Mouse (Mus musculus): Measurements from ENCODE around the gene Cchcr1.

Cchcr1 gene

DNA sequence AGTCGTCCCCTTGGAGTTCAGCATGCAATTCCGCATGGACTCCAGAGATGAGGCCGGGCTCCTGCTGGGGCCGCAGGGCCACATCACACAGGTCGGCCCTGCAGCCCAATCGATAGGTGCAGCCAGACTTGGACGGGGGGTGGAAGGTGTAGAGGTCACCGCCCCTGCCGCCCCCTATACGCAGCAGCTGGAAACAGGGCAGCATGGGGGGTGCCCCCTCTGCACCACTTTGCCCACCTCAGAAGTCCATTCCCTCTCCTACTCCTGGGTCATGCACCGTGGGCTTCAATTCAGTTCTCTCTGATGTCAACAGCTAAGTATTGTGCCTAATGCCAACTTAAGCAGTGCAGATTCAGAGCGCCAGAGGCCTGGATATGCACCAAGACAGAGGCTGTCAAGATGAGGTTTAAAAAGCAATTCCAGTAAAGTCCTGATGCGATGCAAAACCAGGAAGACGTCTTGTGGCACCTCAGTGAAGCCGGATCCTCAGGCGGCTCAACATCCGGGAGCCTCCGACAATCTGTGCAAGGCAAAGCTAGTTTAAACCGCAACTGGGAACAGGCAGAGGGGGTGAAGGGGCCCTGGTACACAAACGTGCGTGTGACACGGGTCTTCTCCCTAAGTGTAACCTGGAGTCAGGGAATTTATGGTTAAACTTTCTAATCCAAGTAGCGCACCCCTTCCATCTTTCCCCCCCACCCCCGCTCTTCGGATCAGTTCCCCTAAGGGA lies 824 bp upstream of the Cchcr1 start:
- peak; percentile 59 for DNase-seq

DNA sequence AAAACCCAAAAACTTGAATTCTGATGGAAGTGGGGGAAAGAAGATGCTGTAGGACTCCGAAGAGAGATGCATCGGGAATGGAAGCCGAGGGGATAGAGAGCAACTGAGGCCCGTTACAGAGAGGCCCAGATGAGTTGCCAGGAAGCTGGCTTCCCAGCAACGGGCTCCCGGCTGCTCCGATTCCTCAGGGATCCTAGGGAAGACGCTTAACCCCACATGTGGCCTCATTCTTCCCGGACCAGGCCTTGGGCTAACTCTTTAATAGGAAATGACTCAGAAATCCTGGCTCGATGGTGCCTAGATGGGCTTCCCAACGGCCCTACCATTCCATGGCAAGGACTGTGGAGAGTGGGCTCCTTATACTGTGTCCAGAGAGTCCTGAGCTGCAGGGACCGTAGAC lies 626 bp downstream of the Cchcr1 start:
- no peak for DNase-seq

DNA sequence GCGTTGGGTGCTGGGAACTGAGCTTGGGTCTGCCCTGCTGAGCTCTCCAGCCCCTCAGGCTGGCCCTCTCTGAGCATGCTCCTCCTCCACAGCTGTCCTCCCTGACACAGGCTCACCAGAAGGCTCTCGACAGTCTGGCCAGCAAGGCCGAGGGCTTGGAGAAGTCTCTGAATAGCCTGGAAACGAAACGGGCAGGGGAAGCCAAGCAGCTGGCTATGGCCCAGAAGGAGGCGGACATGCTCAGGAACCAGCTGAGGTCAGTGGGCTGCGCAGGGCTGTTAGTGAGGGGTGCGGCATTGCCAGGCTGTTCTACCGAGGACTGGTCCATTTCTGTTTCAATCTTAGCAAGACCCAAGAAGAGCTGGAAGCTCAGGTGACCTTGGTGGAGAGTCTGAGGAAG lies 7.5 kb downstream of the Cchcr1 start:
- peak; percentile 49 for DNase-seq

DNA sequence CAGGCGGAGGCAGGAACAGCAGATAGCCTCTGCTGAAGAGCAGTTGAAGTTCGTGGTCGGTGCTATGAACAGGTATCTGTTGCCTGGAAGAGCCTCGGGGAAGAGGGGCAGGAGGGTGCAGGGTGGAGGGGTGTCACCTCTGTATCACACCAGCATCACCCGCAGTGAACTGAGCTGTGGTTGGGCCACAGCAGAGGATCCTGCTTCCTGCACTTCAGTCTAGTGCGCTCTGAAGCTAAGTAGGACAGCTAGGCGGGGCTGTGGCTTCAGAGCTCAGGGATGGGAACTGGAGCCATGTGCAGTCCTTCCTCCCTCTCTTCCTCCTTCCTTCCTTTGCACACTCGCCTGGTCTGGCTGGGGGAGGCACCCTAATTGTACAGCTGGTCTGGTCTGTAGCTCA lies 9.7 kb downstream of the Cchcr1 start:
- DNase-seq, result no peak

DNA sequence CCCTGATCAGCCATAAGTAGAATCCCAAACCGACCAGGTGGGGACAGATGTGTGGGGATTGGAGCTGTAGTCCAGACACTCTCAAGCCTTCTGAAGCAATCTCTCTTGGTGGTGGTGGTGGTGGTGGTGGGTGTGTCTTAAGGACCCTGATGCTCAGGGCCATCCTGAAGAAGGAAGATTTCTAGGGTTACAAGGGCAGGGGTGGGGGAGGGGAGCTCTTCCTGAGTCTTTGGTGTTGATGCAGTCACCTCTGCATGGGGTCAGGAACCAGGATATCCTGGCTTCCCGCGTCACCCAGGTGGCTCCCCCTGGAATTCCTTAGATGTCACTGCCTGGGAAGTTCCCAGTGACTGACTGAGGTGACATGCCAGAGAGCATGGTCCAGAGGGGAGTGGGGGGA lies 15.5 kb downstream of the Cchcr1 start:
- DNase-seq, result no peak

DNA sequence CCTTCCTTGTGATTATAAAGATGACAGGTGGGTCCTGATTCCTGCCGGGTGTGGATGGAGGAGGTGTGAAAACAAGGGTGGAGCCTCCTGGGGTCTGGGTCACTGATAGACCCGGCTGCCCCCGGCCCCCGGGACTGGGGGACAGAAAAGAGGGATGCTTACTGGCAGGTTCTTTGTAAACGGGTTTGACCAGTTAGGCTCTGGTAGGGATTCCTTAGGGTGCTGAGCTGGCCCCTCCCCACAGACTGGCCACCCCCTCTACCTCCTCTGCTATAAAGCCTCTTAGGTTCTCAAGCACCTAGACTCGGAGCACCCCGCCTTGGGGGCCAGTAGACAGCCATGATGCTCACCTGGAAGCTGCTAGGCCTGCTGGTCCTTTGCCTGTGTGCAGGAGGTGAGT lies 16.0 kb downstream of the Cchcr1 start, which contains the start of gene Psors1c2:
Gene Psors1c2 (plus strand): TSS at position 301 of the 400 bp plus-strand sequence.
- DNase-seq, result no peak

DNA sequence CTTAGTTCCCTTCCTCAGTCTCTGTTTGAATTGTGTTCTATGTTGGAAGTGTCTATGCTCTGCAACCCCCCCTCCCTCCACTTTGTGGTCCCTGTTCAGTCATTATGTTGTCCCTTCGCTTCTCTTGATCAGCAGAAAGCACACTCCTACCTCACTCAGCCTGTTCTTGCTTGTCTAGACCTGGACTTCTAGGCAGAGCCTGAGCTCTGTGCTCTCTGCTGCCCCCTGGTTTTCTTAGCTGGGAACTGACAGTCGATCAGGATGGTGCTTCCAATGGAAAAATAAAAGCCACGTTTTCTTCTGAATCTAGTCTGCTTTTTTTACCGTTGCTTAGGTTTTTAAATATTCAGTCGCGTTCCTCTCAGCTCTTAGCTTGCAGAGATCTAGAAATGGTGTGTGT lies 17.4 kb downstream of the Cchcr1 start:
- peak; percentile 82 for DNase-seq

DNA sequence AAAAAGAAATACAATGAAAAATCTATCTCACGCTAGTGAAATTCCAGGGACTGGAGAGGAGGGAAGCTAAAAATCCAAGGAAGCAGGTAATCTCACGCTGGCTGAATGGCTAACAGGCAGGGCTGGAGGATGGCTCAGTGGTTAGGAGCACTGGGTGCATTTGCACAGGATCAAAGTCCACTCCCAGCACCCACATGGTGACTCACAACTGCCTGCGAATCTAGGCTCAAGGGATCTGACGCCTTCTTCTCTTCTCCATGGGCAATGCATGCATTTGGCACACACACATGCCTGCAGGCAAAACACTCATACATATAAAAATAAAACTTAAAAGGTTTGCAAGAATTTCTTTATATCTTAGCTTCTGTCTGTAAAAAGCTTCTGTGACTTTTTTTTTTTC lies 20.5 kb downstream of the Cchcr1 start:
- no peak for DNase-seq

DNA sequence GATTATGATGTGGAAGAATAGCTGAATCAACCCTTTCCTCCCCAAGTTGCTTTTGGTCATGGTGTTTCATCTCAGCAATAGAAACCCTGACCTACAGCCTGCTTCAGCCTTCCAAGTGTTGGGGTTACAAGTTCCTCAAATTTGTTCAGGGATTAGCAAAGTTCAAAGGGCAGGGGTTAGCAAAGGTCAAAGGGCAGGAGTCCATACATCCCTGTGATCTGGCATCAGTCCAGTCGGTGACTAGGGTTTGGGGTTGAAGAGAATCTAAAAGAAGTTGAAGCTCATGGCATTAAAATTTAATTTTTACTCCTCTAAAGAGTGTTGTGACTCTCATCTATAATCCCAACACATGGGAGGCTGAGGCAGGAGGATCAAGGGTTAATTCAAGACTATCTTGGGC lies 21.6 kb downstream of the Cchcr1 start:
- no peak for DNase-seq

DNA sequence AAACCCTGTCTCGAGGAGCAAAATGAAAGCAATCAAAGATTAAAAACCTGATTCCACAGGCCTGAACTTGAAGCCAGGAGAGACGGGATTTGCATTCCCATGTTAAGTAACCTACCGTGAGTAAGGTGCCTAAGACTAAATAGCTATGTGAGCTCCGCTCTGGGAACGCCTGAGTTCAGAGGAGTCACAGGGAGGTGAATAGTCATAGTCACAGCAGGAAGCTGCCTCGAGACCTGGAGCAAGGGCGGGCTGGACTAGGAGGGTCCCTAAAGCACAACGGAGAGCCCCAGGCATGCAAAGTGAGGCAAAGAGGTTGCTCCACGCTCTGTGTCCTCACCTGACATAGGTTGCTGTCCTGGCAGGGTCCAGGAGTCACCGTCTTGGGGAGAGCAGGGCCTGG lies 22.6 kb downstream of the Cchcr1 start:
- DNase-seq, result no peak

DNA sequence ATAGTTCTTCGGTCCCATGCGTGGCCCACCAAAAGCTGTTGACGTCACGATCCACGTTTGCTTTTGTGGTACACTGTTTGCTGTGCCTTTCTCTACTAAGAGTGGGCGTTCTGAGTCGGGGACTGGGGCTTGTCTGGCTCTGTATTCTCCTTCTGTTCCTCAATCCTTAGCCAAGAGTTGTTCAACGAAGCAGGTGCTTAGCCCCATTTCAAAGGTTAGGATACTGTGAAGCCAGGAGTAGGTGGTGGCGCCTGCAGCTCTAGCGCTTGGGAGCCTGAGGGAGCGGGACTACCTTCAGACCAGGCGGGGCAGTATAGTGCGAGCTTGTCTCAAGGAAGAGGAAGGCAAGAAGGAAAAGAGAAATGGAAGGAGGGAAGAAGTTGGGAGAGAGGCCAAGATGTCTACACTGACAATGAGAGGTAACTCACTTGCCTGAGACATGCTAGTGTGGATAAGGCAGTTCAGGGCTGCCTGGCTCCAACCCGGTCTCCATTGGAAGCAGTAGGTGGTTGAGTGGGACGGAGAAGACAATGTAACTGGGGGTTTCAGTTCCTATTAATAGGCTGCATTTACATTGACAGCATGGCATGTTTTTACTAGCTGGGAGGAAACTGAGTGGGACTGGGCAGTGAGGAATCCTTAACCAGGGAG lies 26.0 kb downstream of the Cchcr1 start:
- DNase-seq, result no peak

DNA sequence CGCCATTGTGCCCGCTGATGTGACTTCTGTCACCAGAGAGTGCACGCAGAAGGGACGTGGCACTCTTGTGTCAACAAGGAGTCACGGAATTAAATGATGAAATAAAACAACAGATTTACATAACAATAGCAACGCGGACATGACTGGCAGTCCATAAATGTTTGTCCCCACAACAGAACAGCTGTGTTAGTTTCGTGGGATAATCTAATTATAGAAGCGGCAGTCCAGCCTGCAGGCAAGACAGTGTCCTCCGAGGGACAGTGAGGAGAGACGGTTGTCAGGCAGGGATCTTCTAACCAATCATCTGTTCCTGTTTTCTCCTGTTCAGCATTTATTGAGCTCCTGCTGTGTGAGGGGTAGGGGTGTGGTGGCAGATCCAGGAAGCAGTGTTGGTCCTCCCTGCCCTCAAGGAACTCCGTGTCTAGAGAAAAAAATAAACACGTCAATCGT lies 26.5 kb downstream of the Cchcr1 start:
- DNase-seq, result no peak

DNA sequence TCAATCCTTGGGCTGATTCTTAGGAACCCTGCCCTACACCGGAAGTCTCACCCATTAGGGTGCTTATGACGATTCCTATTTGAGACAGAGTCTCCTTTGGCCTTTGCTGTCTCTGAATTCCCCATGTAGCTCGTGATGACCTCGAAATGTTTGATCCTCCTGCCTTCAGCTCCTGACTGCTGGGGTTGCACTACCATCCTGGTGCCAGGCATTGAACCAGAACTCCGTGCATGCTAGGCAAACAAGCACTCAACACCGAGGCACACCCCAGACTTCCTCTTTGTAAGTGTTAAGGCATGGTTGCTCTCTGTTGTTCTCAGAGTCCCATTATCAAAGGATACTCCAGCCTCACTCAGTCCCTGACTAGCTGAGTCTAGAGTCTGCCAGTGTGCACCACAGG lies 27.1 kb downstream of the Cchcr1 start:
- no peak for DNase-seq

DNA sequence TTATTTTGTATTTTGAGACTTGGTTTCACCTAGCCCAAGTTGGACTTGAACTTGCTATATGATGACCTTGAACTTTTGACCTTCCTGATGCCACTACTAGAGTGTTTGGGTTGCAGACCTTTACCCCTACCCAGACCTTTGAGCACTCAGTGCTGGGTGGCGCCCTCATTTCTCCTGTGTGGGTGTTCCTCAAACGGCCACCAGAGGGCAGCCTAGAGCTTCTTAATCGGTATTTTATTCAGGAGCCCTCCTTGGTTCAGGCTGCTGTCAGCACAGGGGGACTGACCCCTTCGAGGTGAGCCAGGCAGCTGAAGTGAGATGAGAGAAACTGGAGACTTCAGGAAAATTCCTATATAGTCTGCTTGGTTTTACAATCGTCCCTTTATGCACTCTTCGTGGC lies 27.8 kb downstream of the Cchcr1 start:
- DNase-seq, result peak; percentile 65

DNA sequence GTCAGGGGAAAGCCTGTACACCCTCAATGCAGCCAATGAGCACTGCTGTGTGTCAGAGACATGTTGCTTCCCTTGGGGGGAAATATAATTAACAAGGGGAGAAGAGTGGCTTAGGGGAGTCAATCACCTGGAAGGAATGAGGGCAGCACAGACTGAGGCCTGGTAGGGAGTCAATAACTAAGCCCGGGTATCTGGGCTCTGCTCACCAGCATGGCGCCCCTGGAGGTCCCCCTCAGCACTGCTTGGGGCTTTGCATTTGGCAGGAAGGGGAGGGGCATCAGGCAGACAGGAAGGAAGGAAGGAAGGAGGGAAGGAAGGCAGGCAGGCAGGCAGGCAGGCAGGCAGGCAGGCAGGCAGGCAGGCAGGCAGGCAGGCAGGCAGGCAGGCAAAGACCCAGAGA lies 30.6 kb downstream of the Cchcr1 start:
- no peak for DNase-seq

DNA sequence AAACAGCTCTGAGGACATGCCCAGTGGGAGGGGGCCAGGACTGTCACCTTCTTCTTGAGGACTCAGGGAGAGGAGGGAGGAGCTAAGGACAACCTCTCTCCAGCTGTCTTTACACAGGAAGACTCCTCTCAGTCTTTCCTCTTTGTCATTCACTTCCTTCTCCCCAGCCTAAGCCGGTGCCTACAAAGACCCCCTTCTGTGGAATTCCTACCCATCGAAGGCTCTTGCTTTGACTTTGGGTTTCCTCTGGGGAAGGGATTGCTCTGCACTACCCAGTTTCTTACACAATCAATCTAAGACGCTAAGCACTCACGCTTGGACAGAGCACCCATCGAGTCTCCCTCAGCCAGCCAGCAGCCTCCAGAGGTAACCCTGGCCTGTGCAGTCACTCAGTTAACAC lies 31.7 kb downstream of the Cchcr1 start:
- peak; percentile 51 for DNase-seq

DNA sequence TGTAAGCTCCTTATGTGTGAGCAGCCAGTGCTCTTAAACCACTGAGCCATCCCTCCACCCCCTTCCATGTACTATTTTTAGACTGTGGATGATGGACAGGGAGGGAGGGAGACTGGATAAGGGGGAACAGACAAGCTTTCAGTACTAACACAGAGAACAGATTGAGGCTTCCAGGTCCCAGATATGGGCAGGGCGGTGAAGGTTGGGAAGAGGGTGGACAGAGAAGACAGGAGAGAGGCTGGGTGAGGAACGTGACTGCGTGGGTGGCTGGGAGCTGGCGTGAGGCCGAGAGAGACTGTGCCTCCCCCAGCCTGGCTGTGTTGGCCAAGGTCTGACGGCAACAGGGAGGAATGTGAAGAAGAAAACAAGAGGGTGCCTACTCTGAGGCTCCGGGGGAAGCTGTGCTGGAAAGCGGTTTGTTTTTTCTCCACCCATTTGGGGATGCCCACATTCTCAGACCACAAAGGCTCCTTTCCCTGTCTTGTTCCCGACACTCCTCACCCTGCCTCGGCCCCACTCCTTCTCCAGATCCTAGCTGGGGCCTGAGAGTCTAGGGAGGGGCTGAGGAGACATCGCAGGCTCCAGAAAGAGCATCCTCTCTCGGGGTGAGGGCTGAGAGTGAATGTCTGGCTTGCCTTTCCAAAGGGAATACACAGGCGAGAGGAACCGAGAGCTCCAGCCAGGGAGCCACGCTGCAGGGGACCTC lies 32.7 kb downstream of the Cchcr1 start:
- peak; percentile 92 for DNase-seq

DNA sequence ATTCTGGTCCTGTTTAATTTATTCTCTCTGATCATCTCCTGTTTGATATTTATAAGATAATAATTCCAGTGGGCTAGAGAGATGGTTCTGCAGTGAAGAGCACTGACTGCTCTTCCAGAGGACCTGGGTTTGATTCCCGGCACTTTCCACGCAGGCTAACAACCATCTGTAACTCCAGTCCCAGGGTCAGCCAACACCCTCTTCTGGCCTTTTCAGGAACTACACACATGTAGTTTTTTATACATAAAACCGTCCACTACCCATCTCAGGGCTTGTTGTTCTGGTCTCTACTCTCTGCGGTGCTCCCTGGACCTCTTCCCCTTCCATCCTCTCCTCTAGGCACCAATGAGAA lies 33.2 kb downstream of the Cchcr1 start:
- no peak for DNase-seq

DNA sequence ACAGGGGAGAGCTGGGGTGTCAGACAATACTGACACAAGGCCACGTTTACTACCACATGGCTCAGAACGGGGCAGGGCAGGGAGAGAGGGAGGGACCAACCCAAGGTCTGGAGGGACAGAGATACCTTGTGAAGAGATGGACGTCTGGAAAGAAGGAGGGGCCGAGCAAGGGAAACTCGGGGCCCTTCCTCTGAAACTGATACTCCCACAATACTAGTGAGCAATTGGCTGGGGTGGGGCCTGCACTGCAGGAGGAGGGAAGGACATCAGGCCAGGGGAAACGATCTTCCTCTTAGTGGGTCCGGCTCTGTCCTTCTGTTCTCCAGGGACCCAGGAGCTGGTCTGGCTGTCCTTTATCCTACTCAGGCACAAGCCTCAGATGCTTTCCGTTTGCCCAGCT lies 34.0 kb downstream of the Cchcr1 start:
- DNase-seq, result no peak

DNA sequence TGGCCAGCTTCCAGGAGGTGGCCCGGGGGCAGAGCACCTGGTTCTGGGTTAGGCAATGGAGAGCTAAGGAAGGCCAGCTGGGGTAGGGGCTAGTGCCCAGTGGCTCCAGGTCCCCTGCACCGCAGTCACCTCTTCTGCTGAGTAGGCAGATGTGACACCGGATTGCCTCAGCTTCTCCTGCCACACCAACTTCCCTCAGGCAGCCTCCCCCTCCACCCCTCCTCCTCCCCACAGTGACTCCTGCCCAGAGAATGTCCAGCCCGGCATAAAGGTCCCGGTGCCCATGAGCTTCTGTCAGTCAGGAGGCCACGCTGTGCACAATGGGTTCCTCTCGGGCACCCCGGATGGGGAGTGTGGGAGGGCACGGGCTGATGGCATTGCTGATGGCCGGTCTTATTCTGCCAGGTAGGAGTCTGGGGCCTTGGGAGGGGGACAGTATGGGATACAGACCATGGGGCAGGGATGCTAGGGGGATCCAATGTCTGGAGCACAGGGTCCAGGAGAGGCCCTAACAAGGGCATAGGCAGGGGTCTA lies 35.0 kb downstream of the Cchcr1 start, which contains the start of gene Cdsn:
Gene Cdsn (plus strand): TSS at position 248 of the 534 bp plus-strand sequence.
- DNase-seq, result no peak

DNA sequence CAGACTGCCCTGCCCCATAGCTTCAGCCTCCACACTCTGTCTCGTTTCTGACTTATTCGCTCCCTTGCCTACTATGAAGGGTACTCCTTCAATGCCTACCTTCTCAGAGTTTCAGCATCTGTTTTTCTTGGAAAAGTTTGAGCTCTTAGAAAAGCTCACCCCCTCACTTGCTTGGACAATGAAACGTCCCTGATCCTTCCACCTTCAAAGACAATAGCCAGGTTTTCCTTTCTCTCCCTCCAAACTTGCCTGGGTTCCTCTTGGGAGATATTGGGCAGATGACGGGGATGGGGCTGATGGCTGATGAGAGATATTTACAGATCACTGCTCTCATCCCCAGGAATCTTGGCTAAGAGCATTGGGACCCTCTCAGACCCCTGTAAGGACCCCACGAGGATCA lies 37.4 kb downstream of the Cchcr1 start:
- DNase-seq, result no peak

DNA sequence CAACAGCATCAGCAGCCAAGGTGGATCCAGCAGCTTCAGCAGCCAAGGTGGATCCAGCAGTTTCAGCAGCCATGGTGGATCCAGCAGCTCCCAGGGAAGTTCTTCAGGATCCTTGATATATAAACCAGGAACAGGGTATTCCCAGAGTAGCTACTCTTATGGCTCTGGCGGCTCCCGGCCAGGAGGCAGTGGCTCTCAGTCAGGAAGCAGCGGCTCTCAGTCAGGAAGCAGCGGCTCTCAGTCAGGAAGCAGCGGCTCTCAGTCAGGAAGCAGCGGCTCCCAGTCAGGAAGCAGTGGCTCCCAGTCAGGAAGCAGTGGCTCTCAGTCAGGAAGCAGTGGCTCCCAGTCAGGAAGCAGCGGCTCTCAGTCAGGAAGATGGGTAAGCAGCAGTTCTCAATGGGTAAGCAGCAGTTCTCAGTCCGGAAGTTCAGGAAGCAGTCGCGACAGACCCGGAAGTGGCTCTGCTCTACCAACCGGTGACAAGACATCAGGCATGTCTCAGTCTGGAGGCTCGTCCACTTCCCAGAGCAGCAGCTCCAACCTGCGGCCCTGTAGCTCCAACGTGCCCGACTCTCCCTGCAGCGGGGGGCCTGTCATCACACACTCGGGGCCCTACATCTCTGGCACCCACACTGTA lies 38.0 kb downstream of the Cchcr1 start:
- DNase-seq, result no peak

DNA sequence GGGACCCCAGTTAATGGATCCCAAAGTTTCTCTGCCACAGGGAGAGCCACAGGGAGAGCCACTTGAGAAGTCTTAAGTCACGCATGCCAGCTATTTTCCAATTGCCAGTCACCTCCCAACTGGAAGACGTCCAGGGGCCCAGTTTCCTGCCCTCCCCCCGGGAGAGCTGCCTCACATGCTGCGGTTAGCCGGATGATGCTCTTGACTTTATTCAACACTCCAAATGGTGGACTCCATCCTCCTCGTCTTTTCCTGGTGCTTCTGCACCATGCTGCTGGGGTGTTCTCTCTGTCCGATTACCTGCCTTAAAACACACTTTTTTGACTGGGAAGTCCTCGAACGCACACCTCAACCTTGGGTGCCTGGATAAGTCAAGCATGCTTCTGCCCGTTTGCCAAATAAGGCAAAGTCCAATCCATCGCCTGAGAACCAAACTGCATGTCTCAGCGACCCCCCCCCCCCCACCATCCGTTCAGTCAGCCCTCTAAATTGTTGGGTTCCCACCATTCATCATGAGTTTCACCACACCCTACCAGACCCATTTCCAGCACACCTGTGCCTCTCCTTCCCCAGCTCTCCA lies 39.4 kb downstream of the Cchcr1 start:
- DNase-seq, result no peak

Measured in lung, postnatal 10 days (tissue).